Mouse (Mus musculus) right cerebral cortex, postnatal 4 days (tissue): ENCODE results near the gene Ergic2.
A peak's percentile ranks its signal among the peaks of the same experiment; 100 is the strongest.

Experiments
- DNase-seq: peaks from one replicate; pipeline ENCODE4 v3.0.0-alpha.2; 2022

Gene Ergic2

GRCm38 (mm10) chr6:148211897-148212680 lies at the start of gene Ergic2:
Gene Ergic2 (minus strand): TSS chr6:148212374.
- DNase-seq, result peak; percentile 87

DNA sequence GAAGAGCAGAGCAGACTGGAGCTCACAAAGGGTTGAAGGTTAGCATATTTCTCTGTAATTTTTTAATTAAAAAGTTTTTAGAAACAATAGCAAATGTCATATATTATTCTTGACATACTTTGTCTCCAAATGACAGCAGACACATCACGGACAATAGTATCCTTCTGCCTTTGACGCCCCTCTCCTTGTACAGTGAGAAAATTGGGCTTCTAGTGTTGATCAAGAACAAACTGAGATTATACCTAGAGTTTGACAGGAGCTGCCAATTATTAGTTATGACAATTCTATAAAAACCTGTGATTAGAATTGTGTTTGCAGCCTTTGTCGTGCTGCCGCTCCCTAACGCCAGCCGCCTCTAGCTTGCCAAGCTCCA lies 48.5 kb upstream of the Ergic2 start:
- no peak for DNase-seq

DNA sequence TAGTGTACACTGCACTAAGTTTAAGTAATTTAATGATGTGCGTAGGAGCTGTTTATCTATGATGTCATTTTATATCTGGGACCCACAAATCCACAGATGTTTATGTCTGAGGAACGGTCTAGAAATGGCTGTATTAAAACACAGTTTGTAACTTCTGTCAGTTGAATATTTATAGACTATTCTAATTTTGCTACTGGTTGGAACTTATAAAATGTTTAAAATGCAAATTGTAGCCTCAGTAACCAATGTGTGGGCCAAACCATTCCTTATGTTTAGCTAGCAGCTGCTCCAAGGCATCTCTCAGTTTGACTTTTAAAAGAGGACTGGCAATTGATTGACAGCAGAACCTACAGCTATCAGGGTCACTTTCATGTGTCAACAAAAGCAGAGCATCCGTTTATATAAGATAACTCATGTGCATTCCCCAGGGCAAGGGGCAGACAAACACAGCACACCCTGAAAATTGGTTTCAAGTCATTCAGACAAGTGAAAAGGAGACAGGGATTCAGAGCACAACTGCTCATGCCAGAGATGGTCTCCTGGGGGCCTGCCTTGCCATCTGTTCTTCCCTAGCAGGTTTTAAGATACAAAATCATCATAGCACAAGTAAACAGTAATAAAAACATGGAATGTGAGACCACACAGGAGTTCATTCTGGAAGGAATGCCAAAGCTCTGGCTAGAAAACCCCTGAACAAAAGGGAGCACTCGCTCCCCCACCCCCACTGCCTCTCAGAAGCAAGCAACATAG lies 48.0 kb upstream of the Ergic2 start:
- no peak for DNase-seq

- DNase-seq, result no peak
Measured at GRCm38 (mm10) chr6:148259074-148259473, 46.9 kb upstream of the Ergic2 start.

DNA sequence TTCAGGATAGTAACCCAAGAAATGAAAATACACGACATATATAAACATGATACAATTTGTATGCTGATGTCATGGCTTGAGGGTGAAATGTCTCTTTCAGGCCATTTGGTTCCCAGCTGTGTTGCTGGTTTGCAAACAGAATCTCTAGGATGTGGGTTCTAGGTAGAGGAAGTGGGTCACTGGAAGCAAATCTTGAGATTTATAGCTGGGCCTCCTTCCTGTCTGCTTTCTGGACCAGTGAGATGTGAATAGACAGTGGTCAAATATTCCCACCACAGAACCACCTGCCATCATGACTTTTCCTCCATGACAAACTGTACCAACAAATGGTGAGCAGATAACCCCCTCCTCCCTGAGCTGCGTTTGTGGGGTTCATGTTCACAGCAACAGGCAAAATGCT lies 45.6 kb upstream of the Ergic2 start:
- DNase-seq, result no peak

DNA sequence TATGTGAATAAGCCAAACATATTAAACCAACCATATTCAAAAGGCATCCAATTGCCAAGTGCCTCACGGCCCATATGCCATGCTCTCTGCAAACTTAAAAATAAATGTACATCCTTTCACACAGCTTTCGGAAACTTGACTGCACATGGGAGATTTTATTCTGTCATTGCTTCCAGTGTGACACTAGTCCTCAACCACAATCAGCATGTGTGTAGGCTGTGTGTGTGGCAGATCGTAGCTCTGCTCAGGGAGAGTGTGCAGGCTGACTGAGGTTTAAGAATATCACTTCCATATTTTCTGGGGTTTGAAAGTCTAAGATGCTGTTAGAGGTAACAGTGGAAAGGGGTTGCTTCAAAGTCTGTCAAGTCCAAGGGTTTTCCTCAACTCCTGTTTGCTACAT lies 43.9 kb upstream of the Ergic2 start:
- no peak for DNase-seq

- no peak for DNase-seq
Measured at GRCm38 (mm10) chr6:148255395-148256053, 43.4 kb upstream of the Ergic2 start.

- DNase-seq, result no peak
Measured at GRCm38 (mm10) chr6:148249221-148249620, 37.0 kb upstream of the Ergic2 start.

- peak; percentile 66 for DNase-seq
Measured at GRCm38 (mm10) chr6:148248625-148249024, 36.5 kb upstream of the Ergic2 start.

DNA sequence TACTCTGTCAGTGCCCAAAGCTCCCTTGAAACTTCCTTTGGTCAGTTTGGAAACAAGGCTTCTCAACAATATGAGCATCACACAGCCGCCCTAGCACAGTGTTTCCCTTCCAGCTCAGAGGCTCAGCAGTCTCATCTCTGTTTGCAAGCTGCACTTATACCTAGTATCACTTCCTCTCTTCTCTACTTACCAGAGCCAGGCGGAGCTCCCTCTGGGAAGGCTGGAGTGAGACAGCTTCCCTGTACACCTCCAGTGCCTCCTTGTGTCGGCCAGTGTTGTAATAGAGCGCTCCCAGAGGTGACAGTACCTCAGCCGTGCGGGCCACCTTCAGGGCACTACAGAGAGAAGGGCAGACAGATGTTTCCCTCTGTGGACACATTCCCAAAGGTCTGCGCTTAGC lies 34.4 kb upstream of the Ergic2 start:
- no peak for DNase-seq

DNA sequence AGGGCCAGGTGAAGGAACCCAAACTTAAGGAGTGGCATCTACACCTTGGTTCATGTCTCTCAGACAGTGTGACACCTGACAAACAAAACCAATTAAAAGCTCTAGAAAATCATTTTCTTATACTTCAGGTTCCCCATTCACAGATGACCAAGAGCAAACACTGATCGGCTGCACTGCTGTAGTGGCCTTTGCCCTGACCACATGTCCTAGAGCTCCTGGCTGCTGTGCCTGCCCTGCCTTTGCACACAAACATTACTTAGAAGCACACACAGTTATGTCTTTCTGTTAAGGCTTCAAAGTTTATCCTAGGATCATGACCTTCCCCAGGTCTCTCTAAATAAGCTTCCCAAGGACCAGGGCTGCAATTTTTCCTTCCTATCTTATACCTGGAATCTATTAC lies 32.7 kb upstream of the Ergic2 start:
- no peak for DNase-seq

GRCm38 (mm10) chr6:148242304-148242703 lies 30.1 kb upstream of the Ergic2 start:
- DNase-seq, result no peak

DNA sequence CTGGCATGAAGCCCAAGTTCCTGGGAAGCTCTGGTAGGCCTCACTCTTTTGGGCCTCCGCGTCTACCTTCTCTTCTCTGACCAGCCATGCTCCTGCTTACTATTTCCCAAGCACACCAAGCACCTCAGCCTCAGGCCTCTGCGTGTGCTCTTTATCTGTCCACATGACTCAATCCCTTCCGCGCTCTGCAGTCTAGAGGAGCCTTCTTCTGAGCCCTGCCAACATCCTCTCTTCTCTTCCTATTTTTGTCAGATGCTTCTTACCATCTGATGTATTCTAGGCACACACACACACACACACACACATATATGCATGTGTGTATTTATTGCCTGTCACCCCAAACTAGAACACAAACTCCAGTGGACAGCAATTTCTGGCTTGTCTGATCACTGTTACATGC lies 29.5 kb upstream of the Ergic2 start:
- DNase-seq, result no peak

DNA sequence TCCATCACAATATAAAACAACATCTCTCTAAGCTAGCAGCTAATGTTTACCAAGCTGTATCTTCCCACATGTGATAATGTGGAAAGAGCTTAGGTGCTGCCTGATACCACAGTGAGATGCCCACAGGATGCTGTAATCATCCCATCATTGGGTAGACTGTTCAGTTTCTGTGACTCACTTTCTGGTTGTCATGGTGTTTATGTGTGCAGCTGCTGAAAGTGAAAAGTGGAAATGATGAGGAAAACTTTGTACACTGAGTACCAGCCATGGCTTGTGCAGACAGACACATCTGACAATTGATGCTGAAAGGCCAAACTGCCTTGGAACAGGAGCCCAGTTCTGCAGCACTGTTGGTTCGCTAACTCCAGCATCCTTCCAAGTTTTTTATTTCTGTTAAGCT lies 27.1 kb upstream of the Ergic2 start:
- DNase-seq, result no peak

DNA sequence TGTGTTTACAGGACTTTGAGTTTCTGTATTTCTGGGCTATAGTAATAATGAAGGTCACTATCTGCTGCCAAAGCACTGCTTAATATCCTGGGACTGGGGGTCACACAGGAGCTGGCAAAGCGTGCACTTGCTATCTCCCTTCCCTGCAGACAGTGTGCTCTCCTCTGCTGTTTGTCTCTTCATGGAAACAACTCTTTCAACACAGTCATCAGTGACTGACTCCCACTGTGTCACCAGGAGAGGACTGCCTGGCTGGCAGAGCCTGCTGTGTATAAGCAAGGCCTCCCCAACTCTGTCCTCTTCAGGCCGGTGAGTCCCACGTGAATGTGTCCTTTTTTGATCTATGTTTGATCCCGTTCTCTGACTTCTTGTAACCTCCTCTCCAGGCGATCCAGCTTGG lies 25.3 kb upstream of the Ergic2 start:
- no peak for DNase-seq

- no peak for DNase-seq
Measured at GRCm38 (mm10) chr6:148234105-148234828, 22.1 kb upstream of the Ergic2 start.

DNA sequence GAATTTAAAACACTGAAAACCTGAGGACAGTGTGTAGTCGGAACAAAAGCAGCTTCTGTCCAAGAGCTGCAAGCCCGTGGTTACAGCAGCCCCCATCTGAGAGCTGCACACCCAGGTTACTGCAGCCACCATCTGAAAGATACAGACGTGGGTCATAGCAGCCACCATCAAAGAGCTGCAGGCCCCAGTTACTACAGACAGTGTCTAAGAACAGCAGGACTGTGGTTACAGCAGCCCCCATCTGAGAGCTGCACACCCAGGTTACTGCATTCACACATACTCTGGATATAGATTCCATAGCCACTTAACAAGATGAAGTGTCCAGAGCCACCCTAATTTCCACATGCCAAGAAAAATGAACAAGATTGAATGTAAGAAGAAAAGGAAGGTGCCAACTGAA lies 15.4 kb upstream of the Ergic2 start:
- no peak for DNase-seq

DNA sequence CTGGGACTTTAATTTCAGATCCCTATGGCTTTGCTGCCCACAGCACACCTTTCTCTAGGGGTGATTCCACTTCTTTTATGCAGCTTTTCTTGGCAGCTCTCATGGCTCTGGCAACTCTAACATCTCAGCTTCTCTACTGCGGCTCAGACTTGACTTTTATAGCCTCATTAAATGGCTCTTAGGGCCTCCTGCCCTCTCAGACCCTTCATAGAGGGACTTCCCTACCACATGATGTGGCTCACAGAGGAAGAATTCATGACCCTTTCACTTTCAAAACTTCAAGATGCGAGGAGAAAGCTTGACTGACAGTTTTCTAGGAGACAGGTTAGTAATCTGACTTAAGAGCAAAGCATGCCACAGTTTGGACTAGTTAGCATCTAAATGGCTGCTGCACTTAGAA lies 10.5 kb upstream of the Ergic2 start:
- no peak for DNase-seq

DNA sequence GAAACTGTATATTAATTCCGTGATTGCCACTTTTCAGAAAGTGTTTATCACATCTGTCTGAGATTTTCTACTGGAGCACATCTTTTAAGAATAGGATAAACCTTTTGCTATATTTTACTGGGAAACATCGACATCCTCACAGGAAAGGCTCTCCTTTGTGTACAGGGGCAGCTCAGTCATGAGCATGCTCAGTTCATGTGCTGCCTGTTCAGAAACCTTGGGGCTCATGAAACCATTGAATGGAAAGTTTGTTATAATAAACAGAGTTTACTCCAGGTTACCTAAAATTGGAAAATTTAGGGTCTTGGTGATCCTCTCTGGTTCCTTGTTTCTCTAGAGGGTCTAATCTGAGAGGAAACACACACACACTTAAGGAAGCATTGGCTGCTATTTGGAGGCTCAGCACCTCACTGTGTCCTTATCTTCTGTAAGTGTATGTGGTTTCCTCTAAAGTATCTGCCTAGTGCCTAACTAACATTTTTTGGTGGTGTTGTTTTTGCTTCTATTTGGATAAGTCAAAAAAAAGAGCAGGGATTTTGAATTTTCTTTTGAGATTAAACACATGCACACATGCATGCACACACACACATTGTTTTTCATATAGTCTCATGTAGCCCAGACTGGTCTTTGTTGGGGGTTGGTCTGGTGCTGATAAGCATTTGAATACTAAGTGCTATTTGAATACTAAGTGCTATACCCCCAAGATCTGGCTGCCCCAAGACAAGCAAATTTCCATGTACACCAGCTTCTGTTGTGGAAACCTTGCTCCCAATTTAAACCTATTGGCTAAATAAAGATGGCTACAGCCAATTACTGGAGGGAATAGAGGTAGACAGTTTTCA lies 6.3 kb upstream of the Ergic2 start:
- DNase-seq, result no peak

- no peak for DNase-seq
Measured at GRCm38 (mm10) chr6:148216752-148217151, 4.6 kb upstream of the Ergic2 start.

- peak; percentile 52 for DNase-seq
Measured at GRCm38 (mm10) chr6:148214765-148215164, 2.6 kb upstream of the Ergic2 start.

GRCm38 (mm10) chr6:148211391-148211876 lies 740 bp downstream of the Ergic2 start:
- no peak for DNase-seq
